Mouse (Mus musculus): ENCODE data around the gene Limd1.

Gene Limd1

GRCm38 (mm10) chr9:123516641-123517385 lies 38.3 kb downstream of the Limd1 start:
- DNase-seq: no peak

GRCm38 (mm10) chr9:123518969-123519894 lies 40.7 kb downstream of the Limd1 start:
- DNase-seq: no peak

GRCm38 (mm10) chr9:123520735-123521134 lies 42.2 kb downstream of the Limd1 start:
- no peak for DNase-seq

DNA sequence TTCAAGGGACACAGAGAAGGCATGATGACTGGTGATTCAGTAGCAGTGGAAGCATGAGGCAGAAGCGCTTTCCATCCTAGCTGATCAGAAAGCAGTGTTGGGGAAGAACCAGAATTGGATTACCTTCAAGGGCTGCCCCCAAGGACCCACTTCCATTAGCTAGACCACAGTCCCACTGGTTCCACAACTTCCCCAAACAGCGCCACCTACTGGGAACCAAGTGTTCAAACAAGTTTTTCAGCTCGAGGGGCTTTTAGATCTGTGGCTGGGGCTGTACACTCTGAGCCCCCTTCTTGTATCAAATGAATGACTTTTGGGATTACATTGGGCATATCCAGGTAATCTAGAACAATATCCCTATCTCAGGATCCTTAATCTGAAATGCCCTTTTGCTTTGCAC lies 45.2 kb downstream of the Limd1 start:
- peak; percentile 61 for DNase-seq

DNA sequence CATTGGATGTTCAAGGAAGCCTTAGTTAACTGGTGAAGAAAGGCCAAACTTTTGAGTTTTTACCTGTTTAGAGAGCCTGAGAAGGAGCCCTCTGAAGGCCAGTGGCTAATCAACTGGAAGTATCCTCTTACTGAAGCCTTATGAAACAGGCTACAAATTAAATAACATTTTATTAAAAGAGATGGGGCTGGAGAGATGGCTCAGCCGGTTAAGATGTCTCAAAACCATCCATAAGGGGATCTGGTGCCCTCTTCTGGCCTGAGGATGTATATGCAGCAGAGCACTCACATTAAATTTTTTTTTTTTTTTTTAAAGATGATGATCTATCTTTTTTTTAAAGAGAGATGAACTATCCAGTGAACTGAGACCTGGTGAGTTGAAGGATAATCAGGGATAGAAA lies 46.6 kb downstream of the Limd1 start:
- peak; percentile 81 for DNase-seq

GRCm38 (mm10) chr9:123526502-123526901 lies 48.0 kb downstream of the Limd1 start:
- no peak for DNase-seq

- DNase-seq: no peak
Observed at GRCm38 (mm10) chr9:123528087-123528925, 49.8 kb downstream of the Limd1 start.

- DNase-seq: peak; percentile 45
Observed at GRCm38 (mm10) chr9:123528926-123529295, 50.4 kb downstream of the Limd1 start.

- DNase-seq: peak; percentile 99
Observed at GRCm38 (mm10) chr9:123529392-123530157, 51.1 kb downstream of the Limd1 start, which contains the start of gene Sacm1l. Sacm1l (plus strand) TSS chr9:123529759.

GRCm38 (mm10) chr9:123530158-123530475 lies 51.6 kb downstream of the Limd1 start:
- DNase-seq: no peak

GRCm38 (mm10) chr9:123530566-123531130 lies 52.1 kb downstream of the Limd1 start:
- DNase-seq: no peak

DNA sequence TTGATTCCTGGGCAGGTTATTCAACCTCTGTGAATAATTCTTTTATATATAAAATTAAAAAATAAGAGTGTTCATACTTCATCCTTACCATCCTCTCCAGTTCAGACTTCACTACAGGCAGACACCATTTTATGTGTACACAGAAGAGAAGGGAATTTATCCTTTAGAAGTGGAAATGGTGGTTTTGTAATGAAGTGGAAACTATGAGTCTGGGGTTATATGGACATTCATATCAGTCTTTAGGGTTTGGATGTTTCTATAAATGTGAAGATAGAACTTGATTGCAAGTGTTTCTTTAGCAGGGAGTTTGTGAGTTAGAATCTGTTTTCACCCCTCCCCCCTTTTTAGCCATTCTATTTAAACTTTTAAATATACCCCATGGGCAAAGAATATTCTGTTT lies 52.7 kb downstream of the Limd1 start:
- DNase-seq: no peak

GRCm38 (mm10) chr9:123536613-123537012 lies 58.1 kb downstream of the Limd1 start:
- DNase-seq: no peak

- no peak for DNase-seq
Observed at GRCm38 (mm10) chr9:123538189-123538588, 59.7 kb downstream of the Limd1 start.

DNA sequence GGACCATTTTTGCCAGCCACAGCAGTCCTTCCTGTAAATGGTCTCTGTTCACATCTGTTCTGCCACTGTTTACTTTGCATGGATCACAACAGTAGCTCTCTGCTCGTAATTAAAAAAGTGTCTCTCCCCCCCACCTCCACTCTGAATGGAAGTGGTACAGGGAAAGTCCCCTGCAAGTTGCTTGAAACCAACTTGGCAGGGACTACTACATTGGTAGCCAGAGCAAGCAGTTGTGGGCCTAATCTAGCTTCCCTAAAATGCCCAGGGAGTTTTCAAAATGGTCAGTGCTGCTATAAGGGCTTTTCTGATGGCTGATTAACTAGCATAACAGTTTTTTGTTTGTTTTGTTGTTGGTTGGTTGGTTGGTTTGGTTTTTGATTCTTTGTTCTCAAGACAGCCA lies 60.6 kb downstream of the Limd1 start:
- no peak for DNase-seq

DNA sequence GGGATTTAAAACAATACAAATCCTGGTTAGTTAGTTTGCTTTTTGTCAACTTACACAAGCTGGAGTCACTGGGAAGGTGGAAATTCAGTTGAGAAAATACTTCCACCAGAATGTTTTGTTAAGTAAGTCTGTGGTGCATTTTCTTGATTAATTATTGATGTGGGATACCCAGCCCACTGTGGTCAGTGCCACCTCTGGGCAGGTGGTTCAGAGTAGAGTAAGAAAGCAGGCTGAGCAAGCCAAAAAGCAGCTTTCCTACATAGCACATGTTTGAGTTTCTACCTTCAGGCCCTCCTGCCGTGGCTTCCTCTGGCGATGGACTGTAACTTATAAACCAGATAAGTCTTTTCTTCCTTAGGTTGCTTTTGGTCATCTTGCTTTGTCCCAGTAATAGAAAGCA lies 61.3 kb downstream of the Limd1 start:
- DNase-seq: no peak

- DNase-seq: no peak
Observed at GRCm38 (mm10) chr9:123554599-123554998, 76.1 kb downstream of the Limd1 start.
